Mouse (Mus musculus) embryonic facial prominence, embryonic 13.5 days (tissue): ENCODE data around the gene Tdrd7. TPM values are rescaled to one million over a fixed set of nuclear protein-coding genes. Genes with fewer than 3 reads are reported as not detected.

Source experiments
- ATAC-seq: fragments of 200-750 bp; cut with Nextera tagmentation; 2 replicates; pipeline ENCODE4 v1.8.0; 2017; ENCODE audit warnings: low read depth; ENCODE audit not compliant: insufficient number of reproducible peaks, insufficient read depth, low FRiP score, low TSS enrichment
- H3K27ac ChIP-seq: fragments of 300-500 bp; sonication (generic); 2 replicates; pipeline ENCODE4 v1.5.1; 2015; ENCODE audit warnings: moderate library complexity, mild to moderate bottlenecking, inconsistent platforms
- H3K27me3 ChIP-seq: fragments of 300-500 bp; sonication (generic); 2 replicates; pipeline ENCODE4 v1.6.1; 2015; ENCODE audit warnings: mild to moderate bottlenecking, inconsistent platforms
- H3K36me3 ChIP-seq: fragments of 300-500 bp; sonication (generic); 2 replicates; pipeline ENCODE4 v1.6.1; 2015; ENCODE audit warnings: mild to moderate bottlenecking, inconsistent platforms
- H3K4me1 ChIP-seq: fragments of 300-500 bp; sonication (generic); 2 replicates; pipeline ENCODE4 v1.6.1; 2015; ENCODE audit warnings: inconsistent platforms
- H3K4me2 ChIP-seq: fragments of 300-500 bp; sonication (generic); 2 replicates; pipeline ENCODE4 v1.6.1; 2015; ENCODE audit warnings: moderate library complexity, mild to moderate bottlenecking, inconsistent platforms
- H3K4me3 ChIP-seq: fragments of 300-500 bp; sonication (generic); 2 replicates; pipeline ENCODE4 v1.5.1; 2015; ENCODE audit warnings: mild to moderate bottlenecking, inconsistent platforms
- H3K9ac ChIP-seq: fragments of 300-500 bp; sonication (generic); 2 replicates; pipeline ENCODE4 v1.6.1; 2015; ENCODE audit warnings: mild to moderate bottlenecking, inconsistent platforms
- H3K9me3 ChIP-seq: fragments of 300-500 bp; sonication (generic); 2 replicates; pipeline ENCODE4 v1.6.1; 2016; ENCODE audit warnings: inconsistent platforms
- WGBS: fragments of 180-500 bp; shearing (Covaris S2); methylation state at CpG from one replicate; pipeline ENCODE4 v1.1.7; 2015; ENCODE audit warnings: mixed read lengths; 5-methylcytosine and 5-hydroxymethylcytosine counted together
- polyA plus RNA-seq: library from polyadenylated mRNA; unstranded; fragments of >200 nt; fragmentation: Nextera tagmentation; extraction: Ambion mirVana; gene quantifications from 2 replicates; pipeline ENCODE4 v1.2.1, GENCODE M21; 2015

Tdrd7 gene
- polyA plus RNA-seq, 1 experiment from 2014 or later = 9.4 TPM

- H3K4me1 ChIP-seq = peaks cover 12% of the 10 kb centered on the region
- H3K36me3 ChIP-seq = no peaks in the 10 kb centered on the region
- H3K9me3 ChIP-seq = no peaks in the 10 kb centered on the region
- no peak overlapping the region for H3K9ac ChIP-seq
- H3K4me2 ChIP-seq = no peak overlapping the region
- H3K27ac ChIP-seq = no peak overlapping the region
- no peak for ATAC-seq
- H3K4me3 ChIP-seq = no peak overlapping the region
- H3K27me3 ChIP-seq = no peaks in the 10 kb centered on the region
- 86% methylated on average over 6 of the region's 6 CpGs for WGBS
These were observed 107.5 kb downstream of the Tdrd7 start for GRCm38 (mm10) chr4:46072631-46073030.

- Histone ChIP-seq H3K27me3 (no peaks in the 10 kb centered on the region), H3K4me1 (peaks cover 12% of the 10 kb centered on the region), H3K4me2 (no peak overlapping the region), H3K9ac (no peak overlapping the region), H3K27ac (no peak overlapping the region), H3K36me3 (no peaks in the 10 kb centered on the region), H3K9me3 (no peaks in the 10 kb centered on the region), H3K4me3 (no peak overlapping the region)
- 38% methylated on average over 4 of the region's 4 CpGs for WGBS
- no peak for ATAC-seq
These were observed 108.6 kb downstream of the Tdrd7 start for GRCm38 (mm10) chr4:46073736-46074135.

DNA sequence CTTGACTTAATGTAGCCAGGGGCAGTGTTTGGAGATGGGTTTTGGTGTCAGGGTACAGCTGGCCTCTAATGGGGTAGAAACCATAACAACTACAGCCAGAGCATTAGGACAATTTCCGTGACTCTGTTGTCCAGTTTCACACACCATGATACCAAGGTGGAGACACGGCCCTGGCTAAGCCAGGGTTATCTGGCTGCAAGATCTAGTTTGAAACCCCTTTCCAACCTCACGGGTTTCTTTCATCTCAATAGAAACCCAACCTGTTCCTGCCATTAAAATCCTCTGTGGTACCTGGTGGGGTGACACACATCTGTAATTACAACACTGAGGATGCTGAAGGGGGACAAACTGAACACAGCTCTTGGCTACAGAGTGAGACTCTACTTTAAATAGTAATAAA, 110.5 kb downstream of the Tdrd7 start:
- WGBS = 75% methylated on average over 3 of the region's 3 CpGs
- H3K4me3 ChIP-seq = no peak overlapping the region
- no peak for ATAC-seq
- no peak overlapping the region for H3K9ac ChIP-seq
- H3K4me1 ChIP-seq = peaks cover 4% of the 10 kb centered on the region; the same call in 1 of the 2 replicates
- H3K4me2 ChIP-seq = no peak overlapping the region
- no peak overlapping the region for H3K27ac ChIP-seq
- no peaks in the 10 kb centered on the region for H3K27me3 ChIP-seq
- H3K9me3 ChIP-seq = no peaks in the 10 kb centered on the region
- no peaks in the 10 kb centered on the region for H3K36me3 ChIP-seq

DNA sequence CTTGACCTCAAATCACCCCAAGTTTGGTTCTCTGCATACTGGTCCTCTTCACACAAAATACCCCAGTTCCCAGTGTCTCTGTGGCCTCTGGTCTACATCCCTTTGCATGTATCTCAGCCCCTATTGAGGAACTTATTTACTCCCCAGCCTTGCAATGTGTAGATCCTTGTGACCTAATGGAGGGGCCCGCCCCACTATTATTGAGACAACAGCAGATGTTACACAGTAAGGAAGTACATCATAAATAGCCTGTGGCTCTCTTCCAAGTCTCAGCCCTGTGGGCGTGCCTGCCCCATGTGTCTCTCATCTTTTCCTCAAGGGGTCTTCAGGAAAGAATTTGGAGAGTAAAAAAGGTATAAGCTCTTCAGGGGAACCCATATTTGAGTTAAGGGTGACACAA, 111.8 kb downstream of the Tdrd7 start:
- ATAC-seq = no peak
- no peak overlapping the region for H3K9ac ChIP-seq
- peaks cover 4% of the 10 kb centered on the region; the same call in 1 of the 2 replicates for H3K4me1 ChIP-seq
- H3K27me3 ChIP-seq = no peaks in the 10 kb centered on the region
- no peaks in the 10 kb centered on the region for H3K36me3 ChIP-seq
- H3K4me3 ChIP-seq = no peak overlapping the region
- H3K9me3 ChIP-seq = no peaks in the 10 kb centered on the region
- H3K27ac ChIP-seq = no peak overlapping the region
- WGBS = 73% methylated on average over 2 of the region's 2 CpGs
- H3K4me2 ChIP-seq = no peak overlapping the region

- Histone ChIP-seq H3K4me1 (peaks cover 8% of the 10 kb centered on the region), H3K4me3 (no peak overlapping the region), H3K27me3 (no peaks in the 10 kb centered on the region), H3K9me3 (no peaks in the 10 kb centered on the region), H3K36me3 (no peaks in the 10 kb centered on the region), H3K9ac (no peak overlapping the region), H3K4me2 (no peak overlapping the region), H3K27ac (no peak overlapping the region)
- no peak for ATAC-seq
- WGBS = 77% methylated on average over 4 of the region's 4 CpGs
These were observed 115.1 kb downstream of the Tdrd7 start for GRCm38 (mm10) chr4:46080261-46080660.

- H3K36me3 ChIP-seq = no peaks in the 10 kb centered on the region
- H3K27me3 ChIP-seq = no peaks in the 10 kb centered on the region
- H3K9ac ChIP-seq = no peak overlapping the region
- H3K4me1 ChIP-seq = peaks cover 6% of the 10 kb centered on the region; the same call in 1 of the 2 replicates
- no peaks in the 10 kb centered on the region for H3K9me3 ChIP-seq
- H3K27ac ChIP-seq = no peak overlapping the region
- no peak overlapping the region for H3K4me2 ChIP-seq
- 69% methylated on average over 11 of the region's 11 CpGs for WGBS
- H3K4me3 ChIP-seq = no peak overlapping the region
- ATAC-seq = no peak
These were observed 117.4 kb downstream of the Tdrd7 start for GRCm38 (mm10) chr4:46082555-46082954.

Other genes with a start within 250 kb of the Tdrd7 start
- 4.3 and 6.7 TPM in 2 replicates for gene Aldh1b1, start 166.3 kb upstream of the Tdrd7 start, polyA plus RNA-seq
- gene Igfbpl1, start 138.4 kb upstream of the Tdrd7 start, polyA plus RNA-seq = 1.1 and 1.2 TPM in 2 replicates
- gene Stra6l, start 116.7 kb upstream of the Tdrd7 start, polyA plus RNA-seq = 0.06 TPM in 1 of 2 replicates, not detected in the other
- not detected in 2 replicates for gene Ccdc180, start 75.0 kb upstream of the Tdrd7 start, polyA plus RNA-seq
- gene Tmod1, start 73.6 kb downstream of the Tdrd7 start, polyA plus RNA-seq = 2.4 and 3.2 TPM in 2 replicates
- gene Ncbp1, start 173.3 kb downstream of the Tdrd7 start, polyA plus RNA-seq = 84.9 and 87.4 TPM in 2 replicates
- gene Tstd2, start 173.4 kb downstream of the Tdrd7 start, polyA plus RNA-seq = 48.5 and 51.9 TPM in 2 replicates
- 29.6 and 31.7 TPM in 2 replicates for gene Xpa, start 231.0 kb downstream of the Tdrd7 start, polyA plus RNA-seq